Mouse (Mus musculus) intestine, embryonic 16.5 days (tissue): ENCODE data around the gene Bsn. TPM values are rescaled to one million over a fixed set of nuclear protein-coding genes. Genes with fewer than 3 reads are reported as not detected.

Experiments used
- ATAC-seq: fragments of 200-750 bp; cut with Nextera tagmentation; 2 replicates; pipeline ENCODE4 v1.8.0; 2017; ENCODE audit warnings: moderate TSS enrichment, moderate library complexity
- H3K27ac ChIP-seq: fragments of 300-500 bp; sonication (generic); 2 replicates; pipeline ENCODE4 v1.5.1; 2014; ENCODE audit warnings: mild to moderate bottlenecking, low read length
- H3K27me3 ChIP-seq: fragments of 300-500 bp; sonication (generic); replicated peaks from 2 replicates; pipeline ENCODE4 v1.6.1; 2014; ENCODE audit warnings: low read length, control low read depth, mixed read lengths; ENCODE audit not compliant: control insufficient read depth, insufficient read depth
- H3K36me3 ChIP-seq: fragments of 300-500 bp; sonication (generic); 2 replicates; pipeline ENCODE4 v1.6.1; 2014; ENCODE audit warnings: low read length, control low read depth; ENCODE audit not compliant: control insufficient read depth, insufficient read depth
- H3K4me1 ChIP-seq: fragments of 300-500 bp; sonication (generic); 2 replicates; pipeline ENCODE4 v1.6.1; 2014; ENCODE audit warnings: low read length, control low read depth, mixed read lengths; ENCODE audit not compliant: control insufficient read depth, insufficient read depth
- H3K4me2 ChIP-seq: fragments of 300-500 bp; sonication (generic); 2 replicates; pipeline ENCODE4 v1.6.1; 2014; ENCODE audit warnings: low read depth, low read length, control low read depth
- H3K4me3 ChIP-seq: fragments of 300-500 bp; sonication (generic); 2 replicates; pipeline ENCODE4 v1.5.1; 2014; ENCODE audit warnings: mild to moderate bottlenecking, low read length
- H3K9ac ChIP-seq: fragments of 300-500 bp; sonication (generic); 2 replicates; pipeline ENCODE4 v1.6.1; 2014; ENCODE audit warnings: low read depth, low read length
- H3K9me3 ChIP-seq: fragments of 300-500 bp; sonication (generic); 2 replicates; pipeline ENCODE4 v1.6.1; 2016; ENCODE audit warnings: low read length, control low read depth; ENCODE audit not compliant: control insufficient read depth
- WGBS: fragments of 180-500 bp; shearing (Covaris S2); extraction: QIAGEN DNeasy Blood & Tissue Kit; methylation state at CpG from one replicate; pipeline ENCODE4 v1.1.7; 2014; 5-methylcytosine and 5-hydroxymethylcytosine counted together
- polyA plus RNA-seq: library from polyadenylated mRNA; unstranded; fragments of >200 nt; fragmentation: Nextera tagmentation; extraction: Ambion mirVana; gene quantifications from 2 replicates; pipeline ENCODE4 v1.2.1, GENCODE M21; 2015

The Bsn gene
- polyA plus RNA-seq, 1 experiment from 2014 or later: 5.4 TPM

GRCm38 (mm10) chr9:108052885-108053664 lies 137.1 kb downstream of the Bsn start, which contains the start of gene Amigo3:
Gene Amigo3 (plus strand): TSS chr9:108053159.
- WGBS: 55% methylated on average over 20 of the region's 20 CpGs
- Histone ChIP-seq H3K36me3 (peaks cover 28% of the 10 kb centered on the region), H3K27ac (peak within 1 kb of the TSS; percentile 70)

GRCm38 (mm10) chr9:108052411-108052810 lies 137.8 kb downstream of the Bsn start:
- Histone ChIP-seq H3K4me2 (no peak overlapping the region), H3K27me3 (no peaks in the 10 kb centered on the region), H3K9me3 (no peaks in the 10 kb centered on the region), H3K27ac (peak overlapping the region; percentile 61), H3K9ac (peak overlapping the region; percentile 43), H3K4me1 (peaks cover 43% of the 10 kb centered on the region), H3K4me3 (no peak overlapping the region), H3K36me3 (peaks cover 28% of the 10 kb centered on the region)
- ATAC-seq: no peak
- 70% methylated on average over 7 of the region's 7 CpGs for WGBS

More at GRCm38 (mm10) chr9:108052885-108053664, 137.1 kb downstream of the Bsn start, which contains the start of gene Amigo3:
- peak; percentile 45 for ATAC-seq
- Histone ChIP-seq H3K4me1 (peaks cover 36% of the 10 kb centered on the region), H3K27me3 (no peaks in the 10 kb centered on the region), H3K9ac (peak within 1 kb of the TSS; percentile 82), H3K4me2 (peak within 1 kb of the TSS; percentile 56), H3K9me3 (no peaks in the 10 kb centered on the region), H3K4me3 (peak within 1 kb of the TSS; percentile 31)

GRCm38 (mm10) chr9:108051931-108052220 lies 138.3 kb downstream of the Bsn start:
- 83% methylated on average over 4 of the region's 4 CpGs for WGBS
- H3K4me3 ChIP-seq: no peak overlapping the region
- peaks cover 45% of the 10 kb centered on the region for H3K4me1 ChIP-seq
- no peak overlapping the region for H3K4me2 ChIP-seq
- no peaks in the 10 kb centered on the region for H3K27me3 ChIP-seq
- no peak overlapping the region for H3K27ac ChIP-seq
- no peaks in the 10 kb centered on the region for H3K9me3 ChIP-seq
- peak overlapping the region; percentile 82; the same call in 1 of the 2 replicates for H3K9ac ChIP-seq
- peaks cover 28% of the 10 kb centered on the region for H3K36me3 ChIP-seq
- no peak for ATAC-seq

- Histone ChIP-seq H3K4me1 (peaks cover 45% of the 10 kb centered on the region), H3K27ac (no peak overlapping the region), H3K4me3 (no peak overlapping the region), H3K9ac (peak overlapping the region; percentile 82), H3K4me2 (no peak overlapping the region), H3K27me3 (no peaks in the 10 kb centered on the region), H3K9me3 (no peaks in the 10 kb centered on the region), H3K36me3 (peaks cover 27% of the 10 kb centered on the region)
- 92% methylated on average over 15 of the region's 15 CpGs for WGBS
- no peak for ATAC-seq
Observed at GRCm38 (mm10) chr9:108051184-108051930, 138.8 kb downstream of the Bsn start.

- Histone ChIP-seq H3K4me2 (peak overlapping the region; percentile 81), H3K4me3 (peak overlapping the region; percentile 86), H3K27me3 (no peaks in the 10 kb centered on the region), H3K36me3 (peaks cover 22% of the 10 kb centered on the region; the same call in 1 of the 2 replicates), H3K4me1 (peaks cover 45% of the 10 kb centered on the region), H3K9me3 (no peaks in the 10 kb centered on the region), H3K27ac (peak overlapping the region; percentile 93), H3K9ac (peak overlapping the region; percentile 82)
- peak; percentile 73 for ATAC-seq
- WGBS: 37% methylated on average over 15 of the region's 15 CpGs
Observed at GRCm38 (mm10) chr9:108049561-108050251, 140.5 kb downstream of the Bsn start.

- peak; percentile 91 for ATAC-seq
- WGBS: 0% methylated on average over 39 of the region's 39 CpGs
- Histone ChIP-seq H3K9ac (peak within 1 kb of the TSS; percentile 82), H3K36me3 (peaks cover 20% of the 10 kb centered on the region; the same call in 1 of the 2 replicates), H3K27ac (peak within 1 kb of the TSS; percentile 93), H3K4me3 (peak within 1 kb of the TSS; percentile 86), H3K9me3 (no peaks in the 10 kb centered on the region), H3K27me3 (no peaks in the 10 kb centered on the region), H3K4me1 (peaks cover 42% of the 10 kb centered on the region), H3K4me2 (peak within 1 kb of the TSS; percentile 84)
Observed at GRCm38 (mm10) chr9:108049016-108049455, 141.1 kb downstream of the Bsn start, which contains the start of gene Gmppb. Gene Gmppb (plus strand): TSS chr9:108049242.

- Histone ChIP-seq H3K4me3 (peak overlapping the region; percentile 86), H3K27ac (peak overlapping the region; percentile 87), H3K9ac (peak overlapping the region; percentile 67), H3K4me2 (peak overlapping the region; percentile 84), H3K4me1 (peaks cover 40% of the 10 kb centered on the region), H3K9me3 (no peaks in the 10 kb centered on the region), H3K36me3 (peaks cover 20% of the 10 kb centered on the region; the same call in 1 of the 2 replicates), H3K27me3 (no peaks in the 10 kb centered on the region)
- ATAC-seq: peak; percentile 11
- WGBS: 1% methylated on average over 19 of the region's 19 CpGs
Observed at GRCm38 (mm10) chr9:108048566-108048955, 141.6 kb downstream of the Bsn start.

GRCm38 (mm10) chr9:108047601-108048565 lies 142.3 kb downstream of the Bsn start:
- H3K27me3 ChIP-seq: no peaks in the 10 kb centered on the region
- no peak for ATAC-seq
- 44% methylated on average over 17 of the region's 17 CpGs for WGBS
- peaks cover 34% of the 10 kb centered on the region for H3K4me1 ChIP-seq
- peaks cover 20% of the 10 kb centered on the region; the same call in 1 of the 2 replicates for H3K36me3 ChIP-seq
- peak overlapping the region; percentile 67 for H3K9ac ChIP-seq
- peak overlapping the region; percentile 86 for H3K4me3 ChIP-seq
- no peaks in the 10 kb centered on the region for H3K9me3 ChIP-seq
- H3K27ac ChIP-seq: peak overlapping the region; percentile 87
- peak overlapping the region; percentile 84 for H3K4me2 ChIP-seq
